Mouse (Mus musculus) embryonic fibroblast, embryonic 13.5 days (primary cell): ENCODE measurements at regions not wholly inside any gene's neighbourhood (a gene's known extent, or its start where the extent isn't known, plus 50 kb on each side); places are given as distances from the start of the nearest gene placed in this dataset.

Source experiments
- CTCF ChIP-seq: IDR thresholded peaks from 2 replicates; pipeline ENCODE4 v1.5.1; 2011; ENCODE audit warnings: mild to moderate bottlenecking, control low read depth, low read length, moderate library complexity, borderline replicate concordance; ENCODE audit not compliant: insufficient read depth
- POLR2A ChIP-seq: IDR thresholded peaks from 2 replicates; pipeline ENCODE4 v1.6.1; 2011; ENCODE audit warnings: low read depth, mild to moderate bottlenecking, control low read depth, low read length, moderate library complexity

DNA sequence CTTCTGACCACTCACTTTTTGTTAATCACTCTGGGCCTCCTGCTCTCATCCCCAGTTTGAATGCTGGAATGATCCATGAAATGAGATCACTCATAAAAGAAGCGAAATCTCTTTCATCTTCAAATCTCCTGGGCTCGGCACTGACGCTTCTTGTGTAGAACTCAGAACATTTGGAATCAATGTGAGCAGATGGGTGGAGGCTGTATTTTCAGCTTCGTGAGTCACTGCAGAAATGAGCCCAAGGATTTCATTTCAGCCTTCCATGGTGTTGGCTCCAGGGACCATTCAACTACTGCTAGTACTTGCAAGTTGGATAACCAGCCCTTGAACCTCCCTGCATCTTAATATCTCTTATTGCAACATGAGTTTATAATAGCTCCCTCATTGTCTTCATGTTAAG, 1258.5 kb upstream of the Lrrc6 start:
- TF ChIP-seq POLR2A (no peak), CTCF (no peak)
